Mouse (Mus musculus): ENCODE data around the gene Grip2.

Gene Grip2

GRCm38 (mm10) chr6:91827016-91827570 is at the start of gene Grip2:
Gene Grip2 (minus strand): TSS chr6:91827250.
- DNase-seq (ENCODE audit: inconsistent ontology term): no peak

GRCm38 (mm10) chr6:91872781-91873180 is 45.7 kb upstream of the Grip2 start:
- DNase-seq (ENCODE audit: inconsistent ontology term): no peak

GRCm38 (mm10) chr6:91868091-91868490 is 41.0 kb upstream of the Grip2 start:
- DNase-seq (ENCODE audit: inconsistent ontology term): no peak

GRCm38 (mm10) chr6:91865601-91866000 is 38.6 kb upstream of the Grip2 start:
- no peak for DNase-seq (ENCODE audit: inconsistent ontology term)

- no peak for DNase-seq (ENCODE audit: inconsistent ontology term)
Observed at GRCm38 (mm10) chr6:91864595-91864994, 37.5 kb upstream of the Grip2 start.

- no peak for DNase-seq (ENCODE audit: inconsistent ontology term)
Observed at GRCm38 (mm10) chr6:91862848-91863247, 35.8 kb upstream of the Grip2 start.

GRCm38 (mm10) chr6:91858339-91858738 is 31.3 kb upstream of the Grip2 start:
- no peak for DNase-seq (ENCODE audit: inconsistent ontology term)

GRCm38 (mm10) chr6:91852550-91852949 is 25.5 kb upstream of the Grip2 start:
- DNase-seq (ENCODE audit: inconsistent ontology term): peak; percentile 34

- no peak for DNase-seq (ENCODE audit: inconsistent ontology term)
Observed at GRCm38 (mm10) chr6:91843628-91844153, 16.6 kb upstream of the Grip2 start.

- DNase-seq (ENCODE audit: inconsistent ontology term): no peak
Observed at GRCm38 (mm10) chr6:91842897-91843627, 16.0 kb upstream of the Grip2 start.

GRCm38 (mm10) chr6:91839010-91839871 is 12.2 kb upstream of the Grip2 start:
- peak; percentile 70 for DNase-seq (ENCODE audit: inconsistent ontology term)

GRCm38 (mm10) chr6:91832863-91833440 is 5.9 kb upstream of the Grip2 start:
- no peak for DNase-seq (ENCODE audit: inconsistent ontology term)

- no peak for DNase-seq (ENCODE audit: inconsistent ontology term)
Observed at GRCm38 (mm10) chr6:91827926-91828325, 876 bp upstream of the Grip2 start.

GRCm38 (mm10) chr6:91818271-91818670 is 8.8 kb downstream of the Grip2 start:
- no peak for DNase-seq (ENCODE audit: inconsistent ontology term)

GRCm38 (mm10) chr6:91815976-91816375 is 11.1 kb downstream of the Grip2 start:
- DNase-seq (ENCODE audit: inconsistent ontology term): no peak

- no peak for DNase-seq (ENCODE audit: inconsistent ontology term)
Observed at GRCm38 (mm10) chr6:91813611-91814010, 13.4 kb downstream of the Grip2 start.

- no peak for DNase-seq (ENCODE audit: inconsistent ontology term)
Observed at GRCm38 (mm10) chr6:91810007-91810406, 17.0 kb downstream of the Grip2 start.

- DNase-seq (ENCODE audit: inconsistent ontology term): no peak
Observed at GRCm38 (mm10) chr6:91808022-91808421, 19.0 kb downstream of the Grip2 start.

- DNase-seq (ENCODE audit: inconsistent ontology term): peak; percentile 0
Observed at GRCm38 (mm10) chr6:91807169-91807568, 19.9 kb downstream of the Grip2 start.

- no peak for DNase-seq (ENCODE audit: inconsistent ontology term)
Observed at GRCm38 (mm10) chr6:91804177-91804576, 22.9 kb downstream of the Grip2 start.

- no peak for DNase-seq (ENCODE audit: inconsistent ontology term)
Observed at GRCm38 (mm10) chr6:91798496-91798895, 28.6 kb downstream of the Grip2 start.

- no peak for DNase-seq (ENCODE audit: inconsistent ontology term)
Observed at GRCm38 (mm10) chr6:91796736-91797135, 30.3 kb downstream of the Grip2 start.

Data from Muller cell, postnatal 12 days (primary cell).